Mouse (Mus musculus): ENCODE data around the gene Ctnnd1.

Gene Ctnnd1

DNA sequence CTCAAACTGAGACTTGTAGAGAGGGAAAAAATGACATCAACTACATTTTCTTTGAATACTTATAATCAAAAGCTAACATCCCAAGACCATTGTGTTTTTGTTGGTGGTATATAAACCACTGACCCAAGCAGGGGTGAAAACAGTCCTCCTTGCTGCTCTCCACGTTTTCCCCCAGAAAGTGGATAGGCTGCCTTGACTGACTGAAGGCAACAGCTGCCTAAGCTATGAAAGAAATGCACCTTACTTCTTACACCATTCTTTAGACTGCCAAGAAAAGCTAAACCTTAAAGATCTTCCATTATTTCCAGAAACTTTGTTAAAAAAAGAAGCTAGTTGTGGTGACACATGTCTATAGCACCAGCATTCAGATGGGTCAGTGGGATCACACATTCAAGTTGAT, 4.4 kb downstream of the Ctnnd1 start:
- DNase-seq, result no peak

GRCm38 (mm10) chr2:84640833-84641232, 9.7 kb downstream of the Ctnnd1 start:
- DNase-seq, result no peak

- no peak for DNase-seq
Observed at GRCm38 (mm10) chr2:84638428-84639220, 11.9 kb downstream of the Ctnnd1 start.

- peak; percentile 27 for DNase-seq
Observed at GRCm38 (mm10) chr2:84637452-84638165, 13.0 kb downstream of the Ctnnd1 start.

GRCm38 (mm10) chr2:84636231-84636741, 14.3 kb downstream of the Ctnnd1 start:
- DNase-seq, result peak; percentile 68

- DNase-seq, result peak; percentile 76
Observed at GRCm38 (mm10) chr2:84635611-84636010, 15.0 kb downstream of the Ctnnd1 start.

GRCm38 (mm10) chr2:84634934-84635482, 15.6 kb downstream of the Ctnnd1 start:
- peak; percentile 50 for DNase-seq

DNA sequence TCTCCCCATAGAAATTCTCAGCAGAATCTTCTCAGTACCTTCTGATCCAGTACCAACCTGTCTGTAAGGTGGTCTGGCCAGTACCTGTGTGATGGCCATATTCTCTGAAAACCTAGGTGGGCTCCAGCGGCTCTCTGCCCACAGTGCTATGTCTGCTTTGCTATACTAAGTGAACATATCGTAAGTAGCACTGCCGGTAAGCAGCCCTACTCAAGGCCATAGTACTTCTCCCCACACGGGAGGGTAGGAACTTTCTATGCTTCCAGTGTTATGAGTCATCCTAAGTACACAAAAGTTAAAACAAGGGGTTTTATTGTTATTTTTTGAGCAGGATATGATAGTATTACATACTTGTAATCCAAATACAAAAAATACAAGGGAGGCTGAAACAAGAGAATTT, 16.6 kb downstream of the Ctnnd1 start:
- DNase-seq, result no peak

GRCm38 (mm10) chr2:84632999-84633398, 17.6 kb downstream of the Ctnnd1 start:
- DNase-seq, result peak; percentile 46

DNA sequence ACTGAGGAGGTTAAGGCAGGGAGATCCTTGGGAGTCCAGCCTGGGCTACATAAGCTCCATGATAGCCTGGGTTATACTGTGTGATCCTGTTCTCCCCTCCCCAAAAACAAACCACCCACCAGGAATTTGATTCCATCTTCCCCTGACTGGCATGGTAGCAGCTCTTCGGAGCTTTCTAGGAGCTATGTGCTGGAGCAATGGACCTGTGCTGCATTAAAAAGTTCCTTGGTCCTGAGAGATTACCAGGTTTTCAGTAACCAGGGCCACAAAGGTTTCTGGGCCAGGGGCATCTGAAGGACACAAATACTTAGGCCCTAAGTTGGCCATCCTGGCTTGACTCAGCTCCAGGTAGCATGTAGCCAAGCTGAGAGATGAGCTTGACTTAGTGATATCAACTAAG, 18.6 kb downstream of the Ctnnd1 start:
- no peak for DNase-seq

- DNase-seq, result no peak
Observed at GRCm38 (mm10) chr2:84627036-84627435, 23.5 kb downstream of the Ctnnd1 start.

DNA sequence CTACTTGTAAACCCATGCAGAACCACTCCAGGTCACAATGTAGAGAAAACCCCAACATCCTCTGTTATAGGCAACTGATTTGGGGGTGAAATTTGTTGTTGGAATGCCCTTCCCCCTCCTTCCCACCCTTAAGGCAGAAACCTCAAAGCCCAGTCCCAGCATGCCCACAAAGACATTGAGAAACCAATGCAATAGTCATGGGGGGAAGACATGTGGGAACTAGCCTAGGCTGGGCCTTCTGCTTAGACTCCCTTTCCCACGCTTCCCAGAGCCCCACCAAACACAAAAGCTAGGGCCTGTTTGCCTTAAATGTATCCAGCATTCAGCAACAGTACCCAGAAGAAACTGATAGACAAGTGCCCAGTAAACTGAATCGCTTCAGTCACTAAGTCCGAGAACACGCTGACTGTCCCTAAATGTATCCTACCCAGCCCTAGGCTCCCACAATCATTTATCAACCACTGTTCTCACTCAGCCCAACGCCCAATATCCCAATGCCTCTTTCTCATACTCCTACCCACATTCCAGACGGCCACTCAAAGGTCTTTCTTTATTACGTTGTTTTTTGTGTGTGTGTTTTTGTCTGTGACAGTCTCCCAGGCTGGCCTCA, 24.1 kb downstream of the Ctnnd1 start:
- DNase-seq, result no peak

DNA sequence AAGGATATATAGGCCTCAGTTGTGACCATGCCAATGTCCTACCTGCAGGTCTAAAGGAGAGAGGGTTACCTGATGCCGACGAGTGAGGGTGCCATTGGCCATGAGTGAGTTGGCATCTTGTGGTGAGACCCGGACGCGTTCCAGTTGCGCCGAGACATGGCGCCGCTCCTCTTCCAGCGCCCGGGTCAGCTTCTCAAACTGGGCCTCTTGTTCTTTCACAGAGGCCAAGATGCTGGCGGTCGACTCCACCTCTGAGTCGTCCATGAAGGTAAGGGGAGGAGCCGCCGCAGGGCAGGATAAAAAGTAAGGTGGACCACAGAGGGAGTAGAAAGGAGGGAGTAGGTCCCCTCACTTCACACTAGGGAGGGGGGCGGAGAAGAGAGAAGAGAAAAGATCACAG, 26.4 kb downstream of the Ctnnd1 start:
- no peak for DNase-seq

GRCm38 (mm10) chr2:84623428-84624119, 27.0 kb downstream of the Ctnnd1 start:
- no peak for DNase-seq

- no peak for DNase-seq
Observed at GRCm38 (mm10) chr2:84622668-84623067, 27.9 kb downstream of the Ctnnd1 start.

DNA sequence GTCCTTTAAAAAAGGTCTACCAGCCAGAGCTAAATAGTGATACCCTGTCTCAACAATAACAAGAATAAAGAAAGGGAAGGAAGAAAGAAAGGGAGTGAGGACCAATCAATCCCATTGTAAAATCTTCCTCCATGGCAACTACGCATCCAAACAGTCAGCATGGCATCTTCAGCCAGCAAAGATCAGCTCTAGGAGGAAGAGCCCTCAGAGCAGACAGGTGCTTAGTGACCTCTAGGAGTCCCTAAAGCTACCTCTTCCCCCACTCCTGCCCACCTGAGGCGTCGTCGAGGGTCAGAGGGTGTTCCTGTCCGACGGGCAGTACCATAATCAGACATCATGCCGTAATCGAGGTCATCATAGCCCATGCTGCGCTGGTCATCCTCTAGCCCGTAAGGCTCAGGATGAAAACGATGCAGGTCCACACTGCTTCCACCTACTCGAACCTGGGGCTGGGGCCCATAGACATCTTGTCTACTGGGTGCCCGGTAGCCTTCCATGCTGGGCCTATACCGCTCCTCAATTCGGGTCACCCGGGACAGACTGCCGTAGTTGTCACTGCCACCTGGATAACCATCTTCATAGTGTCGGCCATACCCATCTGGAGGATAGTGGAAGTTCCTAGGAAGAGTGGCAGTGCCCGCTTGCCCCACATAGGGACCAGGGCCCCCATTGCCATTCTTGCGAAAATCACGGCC, 30.8 kb downstream of the Ctnnd1 start:
- DNase-seq, result no peak

DNA sequence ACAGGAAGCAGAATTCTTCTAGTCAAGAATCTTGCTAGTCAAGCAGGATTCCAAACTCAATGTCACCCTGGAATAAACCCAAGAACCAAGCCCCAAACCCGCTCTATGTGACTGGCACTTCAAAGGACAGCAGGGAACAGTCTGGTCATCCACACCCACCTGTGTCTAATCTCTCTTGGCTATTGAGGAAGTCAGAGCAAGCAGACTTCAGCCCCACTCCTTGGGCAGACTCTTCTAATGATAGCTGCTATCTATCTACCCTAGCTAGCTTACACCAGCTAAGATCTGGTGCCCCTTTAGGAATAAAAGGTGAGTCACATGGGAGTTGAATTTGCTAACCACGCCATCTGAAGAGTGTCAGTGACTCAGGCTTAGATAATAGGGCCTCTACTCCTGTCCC, 31.7 kb downstream of the Ctnnd1 start:
- no peak for DNase-seq

DNA sequence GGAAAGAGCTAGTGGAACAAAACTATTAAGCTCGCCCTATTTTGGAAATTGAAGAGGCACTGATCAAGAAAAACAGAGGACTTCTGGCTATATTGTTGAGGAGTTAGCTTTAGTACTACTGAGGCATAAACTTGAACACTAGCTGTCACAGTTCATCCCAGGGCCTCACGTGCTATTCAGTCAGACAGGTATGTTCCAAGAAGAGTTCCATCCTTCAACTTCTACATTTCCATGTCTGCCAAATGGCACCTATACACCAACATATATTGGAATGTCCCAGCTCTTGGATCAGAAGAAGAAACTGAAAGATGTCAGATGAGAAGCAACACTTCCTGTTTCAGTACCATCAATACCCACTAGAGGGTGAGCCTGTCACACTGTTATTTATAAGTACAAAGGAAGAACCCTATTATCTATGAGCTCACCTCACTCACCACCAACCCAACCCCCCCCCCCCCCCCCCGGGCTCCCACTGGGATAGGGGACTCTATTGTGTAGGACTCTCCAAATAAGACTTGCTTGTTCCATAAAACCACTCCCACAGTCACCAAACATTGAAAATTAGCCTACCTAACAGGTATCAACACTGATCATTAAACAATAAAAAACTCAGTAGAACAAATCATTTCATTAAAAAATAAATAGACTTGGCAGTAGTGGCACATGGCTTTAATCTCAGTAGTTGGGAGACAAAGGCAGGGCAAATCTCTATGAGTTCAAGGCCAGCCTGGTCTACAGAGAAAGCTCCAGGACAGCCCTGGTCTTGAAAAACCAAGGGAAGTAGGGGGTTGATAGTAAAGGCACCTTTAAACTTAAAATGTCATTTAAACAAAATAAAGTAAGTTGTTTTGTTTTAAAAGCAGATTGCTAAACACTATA, 32.7 kb downstream of the Ctnnd1 start:
- peak; percentile 50 for DNase-seq

- no peak for DNase-seq
Observed at GRCm38 (mm10) chr2:84612764-84613163, 37.8 kb downstream of the Ctnnd1 start.

DNA sequence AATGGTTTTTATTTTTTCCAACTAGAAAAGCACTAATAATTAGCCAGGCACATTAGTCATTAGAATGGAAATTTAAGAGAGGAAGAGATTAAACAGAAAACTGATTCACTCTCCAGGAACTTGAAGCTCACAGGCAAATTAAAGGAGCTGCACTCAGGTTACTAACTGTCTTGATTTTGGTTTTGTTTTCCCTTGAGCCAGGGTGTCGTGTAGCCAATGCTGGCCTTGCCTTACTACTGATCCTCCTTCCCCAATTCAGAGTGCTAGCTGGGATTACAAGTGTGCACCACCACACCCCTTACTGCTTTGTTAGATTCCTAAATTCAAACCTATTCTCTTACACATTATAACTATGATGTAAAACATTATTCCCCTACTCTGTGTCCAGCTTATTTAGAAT, 42.7 kb downstream of the Ctnnd1 start:
- no peak for DNase-seq

DNA sequence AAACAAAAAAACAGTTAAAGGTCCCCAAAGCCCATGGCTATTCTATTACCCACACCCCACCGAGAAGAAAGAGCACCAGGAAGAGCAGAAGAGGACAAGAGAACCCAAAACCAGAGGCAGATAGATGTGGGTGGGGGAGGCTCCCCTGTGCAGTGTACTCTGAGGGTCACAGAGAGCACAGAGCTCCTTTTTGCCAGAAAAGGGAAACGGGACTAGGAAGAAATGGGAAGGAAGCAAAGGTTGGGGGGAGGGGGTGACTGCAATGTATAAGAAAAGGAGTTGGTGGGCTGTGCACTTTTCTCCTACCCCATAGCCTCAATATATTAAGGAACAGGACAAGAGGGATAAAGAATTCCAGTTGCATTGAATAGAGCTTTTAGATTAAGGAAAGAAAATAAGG, 49.6 kb downstream of the Ctnnd1 start:
- DNase-seq, result no peak
